Mouse (Mus musculus): ENCODE results near the gene Met. TPM values are rescaled to one million over a fixed set of nuclear protein-coding genes. Genes with fewer than 3 reads are reported as not detected.

The Met gene
- total RNA-seq, 1 experiment from 2014 or later, result 1.2 TPM

Other genes starting within 250 kb of the Met start
- 8.4 and 8.6 TPM in 2 replicates for gene Cav2, start 182.6 kb upstream of the Met start, total RNA-seq (2017)
- 3.2 TPM in 1 of 2 replicates, not detected in the other for gene Cav1, start 157.5 kb upstream of the Met start, total RNA-seq (2017)
- 355 and 398 TPM in 2 replicates for gene Capza2, start 172.4 kb downstream of the Met start, total RNA-seq (2017)
- 42.1 and 50.5 TPM in 2 replicates for gene St7, start 229.1 kb downstream of the Met start, total RNA-seq (2017)